Comparison of ENCODE assay signal across 8 mouse cellular contexts in genomic region chr4:134551494-134552316, GRCm38 (mm10). TPM values are rescaled to one million over a fixed set of nuclear protein-coding genes. Genes with fewer than 3 reads are reported as not detected.
DNase-seq lines count a peak whose midpoint lies in the region; ATAC-seq and TF ChIP-seq lines count a peak whose summit lies in the region.

Gene Selenon, minus strand, starts transcription at chr4:134552166.

- no peak for TF ChIP-seq EP300 in liver, embryonic 14.5 days (IDR thresholded peaks at IDR 0.05; ENCODE audit: low read depth)

- H3K27me3 ChIP-seq in embryonic facial prominence, embryonic 12.5 days = no peaks in the 10 kb centered on the region
- H3K27me3 ChIP-seq in heart, embryonic 12.5 days (replicated peaks) = no peaks in the 10 kb centered on the region
- no peaks in the 10 kb centered on the region for H3K27me3 ChIP-seq in kidney, embryonic 16.5 days (ENCODE audit: insufficient read depth, low read length)
- H3K27me3 ChIP-seq in liver, embryonic 14.5 days (ENCODE audit: control insufficient read depth, insufficient read depth, low read length) = no peaks in the 10 kb centered on the region
- no peaks in the 10 kb centered on the region for H3K27me3 ChIP-seq in neural tube, embryonic 11.5 days (ENCODE audit: control insufficient read depth, insufficient read depth, low read length)

- DNase-seq in B cell, adult 2 months = peak; percentile 21 to 31
- peak; percentile 82 to 89 for DNase-seq in adrenal gland, adult (ENCODE audit: inconsistent age in 2 of 2, low spot score in 1 of 2)
- no peak for DNase-seq in liver, embryonic 14.5 days (ENCODE audit: low read depth in 3 of 3, low spot score in 3 of 3)
- DNase-seq in neural tube, embryonic 11.5 days (ENCODE audit: low spot score) = peak; percentile 71
- DNase-seq in c-Kit-positive CD71-positive TER-119-positive erythroid progenitor cells, embryonic 14.5 days (ENCODE audit: low spot score) = no peak

- no peak for TF ChIP-seq CTCF in liver, embryonic 14.5 days (IDR thresholded peaks at IDR 0.05; ENCODE audit: low read depth)

- peak within 1 kb of the TSS; percentile 76 for H3K4me3 ChIP-seq in embryonic facial prominence, embryonic 12.5 days
- H3K4me3 ChIP-seq in heart, embryonic 12.5 days = peak within 1 kb of the TSS; percentile 81
- peak within 1 kb of the TSS; percentile 80 for H3K4me3 ChIP-seq in kidney, embryonic 16.5 days (ENCODE audit: low read length)
- H3K4me3 ChIP-seq in liver, embryonic 14.5 days (ENCODE audit: insufficient read depth in 1 of 2, low read depth in 2 of 2, low read length in 2 of 2) = peak within 1 kb of the TSS; percentile 53 to 70
- peak within 1 kb of the TSS; percentile 74 for H3K4me3 ChIP-seq in neural tube, embryonic 11.5 days (ENCODE audit: low read depth, low read length)

- H3K27ac ChIP-seq in embryonic facial prominence, embryonic 12.5 days = peak within 1 kb of the TSS; percentile 85
- H3K27ac ChIP-seq in heart, embryonic 12.5 days (ENCODE audit: poor library complexity, severe bottlenecking) = peak within 1 kb of the TSS; percentile 81
- peak within 1 kb of the TSS; percentile 86 for H3K27ac ChIP-seq in kidney, embryonic 16.5 days (ENCODE audit: low read length)
- H3K27ac ChIP-seq in liver, embryonic 14.5 days = no peak within 1 kb of the TSS
- H3K27ac ChIP-seq in neural tube, embryonic 11.5 days (ENCODE audit: low read depth, low read length) = peak within 1 kb of the TSS; percentile 94

- H3K4me1 ChIP-seq in embryonic facial prominence, embryonic 12.5 days = peaks cover 14% of the 10 kb centered on the region
- H3K4me1 ChIP-seq in heart, embryonic 12.5 days (replicated peaks) = peaks cover 35% of the 10 kb centered on the region
- H3K4me1 ChIP-seq in kidney, embryonic 16.5 days (ENCODE audit: insufficient read depth, low read length) = peaks cover 27% of the 10 kb centered on the region
- H3K4me1 ChIP-seq in liver, embryonic 14.5 days (replicated peaks; ENCODE audit: control insufficient read depth in 2 of 2, insufficient read depth in 2 of 2, low read length in 1 of 2) = peaks cover 7 to 14% of the 10 kb centered on the region in 2 experiments
- H3K4me1 ChIP-seq in neural tube, embryonic 11.5 days (ENCODE audit: control insufficient read depth, insufficient read depth, low read length) = no peaks in the 10 kb centered on the region

- H3K4me2 ChIP-seq in embryonic facial prominence, embryonic 12.5 days (replicated peaks) = peak within 1 kb of the TSS; percentile 63
- H3K4me2 ChIP-seq in heart, embryonic 12.5 days = peak within 1 kb of the TSS; percentile 74
- peak within 1 kb of the TSS; percentile 75 for H3K4me2 ChIP-seq in kidney, embryonic 16.5 days (replicated peaks; ENCODE audit: low read depth, low read length)
- H3K4me2 ChIP-seq in liver, embryonic 14.5 days (ENCODE audit: low read depth) = peak within 1 kb of the TSS; percentile 67
- peak within 1 kb of the TSS; percentile 70 for H3K4me2 ChIP-seq in neural tube, embryonic 11.5 days (ENCODE audit: low read depth)

- WGBS in embryonic facial prominence, embryonic 12.5 days = under 1% methylated on average over 46 of the region's 67 CpGs
- 6% methylated on average over 63 of the region's 67 CpGs for WGBS in heart, embryonic 12.5 days
- under 1% methylated on average over 48 of the region's 67 CpGs for WGBS in kidney, embryonic 16.5 days
- 2% methylated on average over 65 of the region's 67 CpGs for WGBS in liver, embryonic 14.5 days (ENCODE audit: insufficient replicate concordance)
- WGBS in neural tube, embryonic 11.5 days = under 1% methylated on average over 33 of the region's 67 CpGs

- peak within 1 kb of the TSS; percentile 91 for H3K9ac ChIP-seq in embryonic facial prominence, embryonic 12.5 days
- peak within 1 kb of the TSS; percentile 88 for H3K9ac ChIP-seq in heart, embryonic 12.5 days
- H3K9ac ChIP-seq in kidney, embryonic 16.5 days (replicated peaks; ENCODE audit: low read length) = peak within 1 kb of the TSS; percentile 98
- H3K9ac ChIP-seq in liver, embryonic 14.5 days (replicated peaks) = peak within 1 kb of the TSS; percentile 47
- peak within 1 kb of the TSS; percentile 98 for H3K9ac ChIP-seq in neural tube, embryonic 11.5 days (ENCODE audit: low read length)

- ATAC-seq in embryonic facial prominence, embryonic 12.5 days (ENCODE audit: insufficient number of reproducible peaks, insufficient read depth, low FRiP score, low TSS enrichment) = peak; percentile 61; the same call in 1 of the 2 replicates
- ATAC-seq in heart, embryonic 12.5 days (ENCODE audit: insufficient number of reproducible peaks, low FRiP score) = peak; percentile 83
- peak; percentile 94 for ATAC-seq in kidney, embryonic 16.5 days (ENCODE audit: low FRiP score, low TSS enrichment)
- ATAC-seq in liver, embryonic 14.5 days (ENCODE audit: insufficient read depth) = peak; percentile 70
- peak; percentile 85 for ATAC-seq in neural tube, embryonic 11.5 days (ENCODE audit: insufficient read depth, low FRiP score, low TSS enrichment)

- peaks cover 8% of the 10 kb centered on the region; the same call in 1 of the 2 replicates for H3K9me3 ChIP-seq in embryonic facial prominence, embryonic 12.5 days
- H3K9me3 ChIP-seq in heart, embryonic 12.5 days (replicated peaks) = peaks cover 8% of the 10 kb centered on the region
- H3K9me3 ChIP-seq in kidney, embryonic 16.5 days (ENCODE audit: low read length) = peaks cover 10% of the 10 kb centered on the region; the same call in 1 of the 2 replicates
- peaks cover 3% of the 10 kb centered on the region; the same call in 1 of the 2 replicates for H3K9me3 ChIP-seq in liver, embryonic 14.5 days (ENCODE audit: control insufficient read depth, low read length)
- H3K9me3 ChIP-seq in neural tube, embryonic 11.5 days (ENCODE audit: control insufficient read depth, low read length) = peaks cover 8% of the 10 kb centered on the region; the same call in 1 of the 2 replicates

- peaks cover 33% of the 10 kb centered on the region for H3K36me3 ChIP-seq in embryonic facial prominence, embryonic 12.5 days
- H3K36me3 ChIP-seq in heart, embryonic 12.5 days = peaks cover 25% of the 10 kb centered on the region
- peaks cover 24% of the 10 kb centered on the region for H3K36me3 ChIP-seq in kidney, embryonic 16.5 days (ENCODE audit: insufficient read depth, low read length)
- no peaks in the 10 kb centered on the region for H3K36me3 ChIP-seq in liver, embryonic 14.5 days (replicated peaks; ENCODE audit: control insufficient read depth, insufficient read depth, low read depth)
- peaks cover 12% of the 10 kb centered on the region; the same call in 1 of the 2 replicates for H3K36me3 ChIP-seq in neural tube, embryonic 11.5 days (ENCODE audit: control insufficient read depth, insufficient read depth, low read length)

RNA-seq across cellular contexts. Expression of gene Selenon, which starts in this region (rescaled TPM):
- polyA plus RNA-seq in embryonic facial prominence, embryonic 12.5 days (2016; fragmentation: Nextera tagmentation; extraction: Ambion mirVana) = 27.3 and 49.1 TPM in 2 replicates
- polyA plus RNA-seq in heart, embryonic 12.5 days (2016; fragmentation: Nextera tagmentation; extraction: Ambion mirVana) = 31.7 and 31.9 TPM in 2 replicates
- 9.5 and 9.7 TPM in 2 replicates for polyA plus RNA-seq in kidney, embryonic 16.5 days (2015; fragmentation: Nextera tagmentation; extraction: Ambion mirVana)
- polyA plus RNA-seq in liver, embryonic 14.5 days (2012; rRNA removed) = 3.6 and 4.6 TPM in 2 replicates
- 1.9 and 3.4 TPM in 2 replicates for polyA plus RNA-seq in liver, embryonic 14.5 days (2014; fragmentation: Nextera tagmentation; extraction: Ambion mirVana)
- 48.0 TPM in 2 replicates for polyA plus RNA-seq in neural tube, embryonic 11.5 days (2014; fragmentation: Nextera tagmentation; extraction: Ambion mirVana)

Comparison
In these comparisons a context has a peak if more than half of its experiments do, and no peak if none do; other contexts are left out.
1. DNase-seq: peak in B cell, adult 2 months (2 of 2), adrenal gland, adult (2 of 2) and neural tube, embryonic 11.5 days (single experiment); none in liver, embryonic 14.5 days (0 of 3) and c-Kit-positive CD71-positive TER-119-positive erythroid progenitor cells, embryonic 14.5 days (single experiment).
2. H3K9ac ChIP-seq: peak in every context shown above with its lines; median percentile 98 in kidney, embryonic 16.5 days; 98 in neural tube, embryonic 11.5 days; 91 in embryonic facial prominence, embryonic 12.5 days; 88 in heart, embryonic 12.5 days; 47 in liver, embryonic 14.5 days.
3. Peak in every context shown above with its lines, with median percentiles within 50 percentile points of each other: ATAC-seq, H3K4me2 ChIP-seq and H3K4me3 ChIP-seq.